Mouse (Mus musculus) stomach, embryonic 15.5 days (tissue): ENCODE results near the gene Rps27a. TPM values are rescaled to one million over a fixed set of nuclear protein-coding genes. Genes with fewer than 3 reads are reported as not detected.
A peak's percentile ranks its signal among the peaks of the same experiment; 100 is the strongest.

Experiments used
- ATAC-seq: fragments of 200-750 bp; cut with Nextera tagmentation; 2 replicates; pipeline ENCODE4 v1.8.0; 2017; ENCODE audit warnings: low read depth, moderate number of reproducible peaks, moderate TSS enrichment; ENCODE audit not compliant: insufficient read depth, low FRiP score
- H3K27ac ChIP-seq: fragments of 300-500 bp; sonication (generic); 2 replicates; pipeline ENCODE4 v1.5.1; 2015; ENCODE audit warnings: mild to moderate bottlenecking, inconsistent platforms
- H3K27me3 ChIP-seq: fragments of 300-500 bp; sonication (generic); replicated peaks from 2 replicates; pipeline ENCODE4 v1.6.1; 2015; ENCODE audit warnings: inconsistent platforms
- H3K36me3 ChIP-seq: fragments of 300-500 bp; sonication (generic); 2 replicates; pipeline ENCODE4 v1.6.1; 2015; ENCODE audit warnings: inconsistent platforms
- H3K4me1 ChIP-seq: fragments of 300-500 bp; sonication (generic); 2 replicates; pipeline ENCODE4 v1.6.1; 2015; ENCODE audit warnings: inconsistent platforms
- H3K4me2 ChIP-seq: fragments of 300-500 bp; sonication (generic); 2 replicates; pipeline ENCODE4 v1.6.1; 2015; ENCODE audit warnings: mild to moderate bottlenecking, inconsistent platforms
- H3K4me3 ChIP-seq: fragments of 300-500 bp; sonication (generic); replicated peaks from 2 replicates; pipeline ENCODE4 v1.5.1; 2015; ENCODE audit warnings: inconsistent platforms
- H3K9ac ChIP-seq: fragments of 300-500 bp; sonication (generic); 2 replicates; pipeline ENCODE4 v1.6.1; 2015; ENCODE audit warnings: inconsistent platforms
- H3K9me3 ChIP-seq: fragments of 300-500 bp; sonication (generic); 2 replicates; pipeline ENCODE4 v1.6.1; 2016; ENCODE audit warnings: inconsistent platforms
- WGBS: fragments of 180-500 bp; shearing (Covaris S2); methylation state at CpG from one replicate; pipeline ENCODE4 v1.1.7; 2015; 5-methylcytosine and 5-hydroxymethylcytosine counted together
- polyA plus RNA-seq: library from polyadenylated mRNA; unstranded; fragments of >200 nt; fragmentation: Nextera tagmentation; extraction: Ambion mirVana; gene quantifications from 2 replicates; pipeline ENCODE4 v1.2.1, GENCODE M21; 2015

Rps27a gene
- 947 and 1,105 TPM in 2 replicates for polyA plus RNA-seq

GRCm38 (mm10) chr11:29547752-29548503 is at the start of gene Rps27a, which contains the start of gene Clhc1:
TSS of gene Rps27a (minus strand) at chr11:29548109.
TSS of gene Clhc1 (plus strand) at chr11:29547950.
- Histone ChIP-seq H3K4me3 (peak within 1 kb of the TSS; percentile 80), H3K9me3 (no peaks in the 10 kb centered on the region), H3K4me2 (peak within 1 kb of the TSS; percentile 65), H3K27ac (peak within 1 kb of the TSS; percentile 90), H3K4me1 (peaks cover 5% of the 10 kb centered on the region; the same call in 1 of the 2 replicates), H3K36me3 (peaks cover 14% of the 10 kb centered on the region), H3K9ac (peak within 1 kb of the TSS; percentile 80), H3K27me3 (no peaks in the 10 kb centered on the region)
- under 1% methylated on average over 46 of the region's 46 CpGs for WGBS
- peak; percentile 96 for ATAC-seq

DNA sequence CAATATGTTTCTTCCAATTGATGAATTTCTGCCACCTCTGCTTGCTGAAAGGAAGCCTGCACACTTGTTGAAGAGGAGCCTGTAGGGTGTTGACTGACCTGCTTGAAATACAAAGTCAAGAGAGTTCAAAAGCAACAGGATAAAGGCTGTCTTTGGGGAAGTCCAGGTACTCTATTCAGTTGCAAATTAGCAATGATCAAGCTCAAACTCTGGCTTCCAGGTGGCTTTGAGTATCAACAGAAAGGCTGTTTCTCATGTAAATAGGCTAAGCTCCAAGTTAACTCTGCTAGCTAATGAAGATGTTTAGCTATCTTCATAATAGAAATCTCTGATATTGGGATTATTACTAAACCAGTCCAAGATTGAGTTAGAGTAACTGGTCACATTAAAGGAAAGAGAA is 49.2 kb upstream of the Rps27a start:
- no peak for ATAC-seq
- Histone ChIP-seq H3K9ac (no peak overlapping the region), H3K4me3 (no peak overlapping the region), H3K4me2 (no peak overlapping the region), H3K27ac (no peak overlapping the region), H3K9me3 (no peaks in the 10 kb centered on the region), H3K4me1 (no peaks in the 10 kb centered on the region), H3K36me3 (no peaks in the 10 kb centered on the region), H3K27me3 (no peaks in the 10 kb centered on the region)

GRCm38 (mm10) chr11:29595217-29595616 is 47.3 kb upstream of the Rps27a start:
- Histone ChIP-seq H3K27ac (no peak overlapping the region), H3K27me3 (no peaks in the 10 kb centered on the region), H3K9me3 (no peaks in the 10 kb centered on the region), H3K4me3 (no peak overlapping the region), H3K4me1 (no peaks in the 10 kb centered on the region), H3K36me3 (no peaks in the 10 kb centered on the region), H3K4me2 (no peak overlapping the region), H3K9ac (no peak overlapping the region)
- ATAC-seq, result no peak

DNA sequence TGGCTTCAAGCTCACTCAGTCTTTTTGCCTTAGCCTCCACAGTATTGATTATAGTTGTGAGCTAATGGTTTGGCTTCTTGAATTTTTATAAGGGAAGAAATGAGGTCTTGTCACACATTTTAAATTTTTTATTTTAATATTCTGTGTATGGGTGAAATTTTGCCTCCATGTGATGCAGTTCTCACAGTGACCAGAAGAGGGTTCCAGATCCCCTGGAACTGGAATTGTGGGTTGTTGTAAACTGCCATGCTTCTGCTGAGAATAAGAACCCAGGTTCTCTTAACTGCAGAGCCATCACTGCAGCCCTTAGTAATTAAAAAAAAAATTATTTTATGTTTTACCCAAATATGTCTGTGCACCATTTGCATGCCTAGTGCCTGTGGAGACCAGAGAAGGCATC is 31.7 kb upstream of the Rps27a start:
- H3K4me2 ChIP-seq, result no peak overlapping the region
- no peaks in the 10 kb centered on the region for H3K4me1 ChIP-seq
- H3K9me3 ChIP-seq, result no peaks in the 10 kb centered on the region
- H3K36me3 ChIP-seq, result no peaks in the 10 kb centered on the region
- H3K9ac ChIP-seq, result no peak overlapping the region
- no peaks in the 10 kb centered on the region for H3K27me3 ChIP-seq
- no peak overlapping the region for H3K4me3 ChIP-seq
- ATAC-seq, result no peak
- H3K27ac ChIP-seq, result no peak overlapping the region

DNA sequence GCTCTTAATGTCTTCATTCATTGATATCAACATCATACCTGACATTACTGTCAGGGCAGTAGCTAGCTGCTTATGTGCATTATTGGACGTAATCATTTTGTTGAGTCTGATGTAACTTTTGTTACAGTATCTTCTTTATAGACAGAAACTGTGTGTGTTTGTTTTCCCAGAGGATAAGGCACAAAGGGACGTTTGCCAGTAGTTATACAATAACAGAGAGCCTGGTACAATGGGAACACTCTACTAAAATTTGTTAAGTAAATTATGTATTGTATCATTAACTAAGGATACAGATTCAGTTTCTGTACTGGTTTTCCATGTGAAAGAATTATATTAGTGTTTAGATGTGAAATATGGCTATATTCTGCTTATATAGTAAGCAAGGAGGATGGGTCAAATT is 24.7 kb upstream of the Rps27a start:
- H3K36me3 ChIP-seq, result no peaks in the 10 kb centered on the region
- H3K9ac ChIP-seq, result no peak overlapping the region
- no peaks in the 10 kb centered on the region for H3K4me1 ChIP-seq
- no peaks in the 10 kb centered on the region for H3K9me3 ChIP-seq
- H3K4me2 ChIP-seq, result no peak overlapping the region
- ATAC-seq, result no peak
- no peak overlapping the region for H3K27ac ChIP-seq
- H3K27me3 ChIP-seq, result no peaks in the 10 kb centered on the region
- H3K4me3 ChIP-seq, result no peak overlapping the region
- WGBS, result 62% methylated on average over 2 of the region's 2 CpGs

DNA sequence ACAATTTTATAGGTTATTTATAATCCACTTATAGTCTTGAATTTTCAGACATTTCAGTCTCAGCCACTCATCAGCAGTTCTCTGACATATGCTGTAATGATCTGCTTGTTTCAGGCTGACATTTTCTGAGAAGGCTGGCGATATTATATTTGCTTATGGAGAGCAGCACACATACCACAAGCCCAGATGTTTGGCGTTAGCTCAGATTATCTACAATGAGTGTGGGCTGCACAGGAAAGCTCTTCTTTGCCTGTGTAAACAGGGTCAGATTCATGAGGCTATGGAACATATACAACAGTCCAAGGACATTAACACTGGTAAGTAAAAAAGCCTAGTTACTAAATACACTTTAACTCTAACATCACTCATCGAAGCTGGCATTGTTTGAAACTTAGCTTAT is 23.6 kb upstream of the Rps27a start:
- Histone ChIP-seq H3K27me3 (no peaks in the 10 kb centered on the region), H3K4me2 (no peak overlapping the region), H3K4me1 (no peaks in the 10 kb centered on the region), H3K27ac (no peak overlapping the region), H3K9ac (no peak overlapping the region), H3K36me3 (no peaks in the 10 kb centered on the region), H3K4me3 (no peak overlapping the region), H3K9me3 (no peaks in the 10 kb centered on the region)
- no peak for ATAC-seq
- WGBS, result 27% methylated on average over 3 of the region's 3 CpGs

DNA sequence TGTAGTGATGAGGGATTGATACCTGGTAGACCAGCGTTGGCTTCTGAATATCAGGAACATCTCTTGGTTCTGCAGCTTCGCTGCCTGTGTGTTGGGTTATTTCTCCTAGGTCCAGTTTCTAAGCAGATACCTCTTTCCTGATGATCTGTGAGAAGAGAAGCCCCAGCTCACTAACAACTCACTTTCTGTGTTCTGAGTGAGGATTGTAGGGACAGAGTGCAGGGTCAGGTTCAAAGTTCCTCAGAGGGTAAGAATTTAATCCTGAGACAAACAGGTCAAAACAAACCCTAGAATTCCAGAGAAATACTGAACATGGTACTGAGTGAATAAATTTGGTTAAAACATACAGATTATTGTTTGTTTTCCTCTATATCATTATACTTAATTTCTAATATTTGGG is 15.5 kb upstream of the Rps27a start:
- Histone ChIP-seq H3K4me3 (no peak overlapping the region), H3K9ac (no peak overlapping the region), H3K9me3 (no peaks in the 10 kb centered on the region), H3K4me1 (no peaks in the 10 kb centered on the region), H3K36me3 (no peaks in the 10 kb centered on the region), H3K4me2 (no peak overlapping the region), H3K27ac (no peak overlapping the region), H3K27me3 (no peaks in the 10 kb centered on the region)
- 81% methylated on average over 2 of the region's 2 CpGs for WGBS
- no peak for ATAC-seq

- 83% methylated on average over 3 of the region's 3 CpGs for WGBS
- H3K9me3 ChIP-seq, result no peaks in the 10 kb centered on the region
- no peak overlapping the region for H3K4me3 ChIP-seq
- H3K4me1 ChIP-seq, result no peaks in the 10 kb centered on the region
- no peak overlapping the region for H3K4me2 ChIP-seq
- no peak for ATAC-seq
- no peak overlapping the region for H3K9ac ChIP-seq
- H3K27me3 ChIP-seq, result no peaks in the 10 kb centered on the region
- no peak overlapping the region for H3K27ac ChIP-seq
- H3K36me3 ChIP-seq, result no peaks in the 10 kb centered on the region
These were observed 13.1 kb upstream of the Rps27a start for GRCm38 (mm10) chr11:29560990-29561389.

- no peak overlapping the region for H3K4me2 ChIP-seq
- no peak overlapping the region for H3K4me3 ChIP-seq
- WGBS, result 79% methylated on average over 9 of the region's 9 CpGs
- H3K27ac ChIP-seq, result no peak overlapping the region
- no peak for ATAC-seq
- no peaks in the 10 kb centered on the region for H3K36me3 ChIP-seq
- no peak overlapping the region for H3K9ac ChIP-seq
- H3K27me3 ChIP-seq, result no peaks in the 10 kb centered on the region
- no peaks in the 10 kb centered on the region for H3K9me3 ChIP-seq
- no peaks in the 10 kb centered on the region for H3K4me1 ChIP-seq
These were observed 12.5 kb upstream of the Rps27a start for GRCm38 (mm10) chr11:29560452-29560851.

DNA sequence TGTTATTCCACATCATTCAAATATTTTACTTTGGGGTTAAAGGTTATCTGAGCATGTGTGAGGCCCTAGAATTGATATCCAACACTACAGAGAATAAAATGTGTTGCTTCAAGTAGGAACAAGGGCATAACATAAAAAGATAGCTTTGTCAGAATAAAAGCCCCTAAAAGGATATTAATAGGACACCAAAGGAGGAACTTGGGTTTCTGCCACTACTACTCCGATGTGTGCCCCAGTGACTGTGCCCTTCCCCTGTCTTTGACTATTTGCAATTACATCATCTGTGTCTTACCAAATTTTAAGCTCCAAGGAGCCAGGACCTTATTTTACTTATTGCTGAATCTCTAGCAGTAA is 1.5 kb upstream of the Rps27a start:
- Histone ChIP-seq H3K9me3 (no peaks in the 10 kb centered on the region), H3K9ac (no peak overlapping the region), H3K4me1 (peaks cover 5% of the 10 kb centered on the region; the same call in 1 of the 2 replicates), H3K36me3 (peaks cover 5% of the 10 kb centered on the region), H3K27me3 (no peaks in the 10 kb centered on the region), H3K4me2 (no peak overlapping the region), H3K4me3 (no peak overlapping the region), H3K27ac (no peak overlapping the region)
- 82% methylated on average over 1 of the region's 1 CpGs for WGBS
- no peak for ATAC-seq

DNA sequence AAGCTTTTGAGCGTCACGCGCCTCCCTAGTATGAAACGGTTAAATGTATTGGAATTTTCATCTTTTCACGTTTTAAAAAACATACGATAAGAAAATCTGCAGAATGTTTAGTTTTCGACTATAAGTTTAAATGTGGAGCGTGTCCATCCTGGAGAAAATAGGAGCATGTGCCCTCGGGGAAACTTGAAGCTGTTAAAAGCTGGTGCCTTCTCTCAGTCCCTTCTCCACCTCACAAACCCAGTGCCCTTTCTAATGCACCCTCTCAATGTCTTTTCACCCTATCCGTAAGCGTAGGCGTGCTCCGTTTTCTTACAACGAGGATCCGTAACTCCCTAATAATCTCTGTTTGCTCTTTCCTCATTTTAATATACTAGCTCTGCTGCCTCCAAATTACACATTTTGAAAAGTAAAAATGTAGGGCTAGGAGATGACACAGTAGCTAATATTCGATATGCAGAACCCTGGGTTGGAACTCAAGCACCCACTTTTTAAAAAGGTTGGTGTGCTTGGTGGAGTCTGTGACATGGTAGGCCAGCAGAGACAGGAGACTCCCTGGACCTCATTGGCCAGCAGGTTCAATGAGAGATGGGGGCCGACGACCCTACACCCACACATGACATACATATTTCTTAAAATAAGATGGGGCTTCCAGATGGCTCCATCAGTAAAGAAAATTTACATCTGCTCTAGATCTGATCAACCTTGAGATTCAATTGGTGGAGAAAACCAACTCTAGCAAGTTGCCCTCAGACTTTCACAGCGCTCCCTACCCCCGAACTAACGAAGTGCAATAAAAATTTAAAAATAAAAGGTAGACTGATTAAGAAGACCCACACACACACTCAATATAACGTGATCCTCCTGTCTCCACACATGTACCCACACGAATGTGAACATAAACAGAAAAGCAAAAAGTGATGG is 855 bp upstream of the Rps27a start:
- 23% methylated on average over 23 of the region's 23 CpGs for WGBS
- Histone ChIP-seq H3K36me3 (peaks cover 11% of the 10 kb centered on the region), H3K27ac (peak overlapping the region; percentile 90; the same call in 1 of the 2 replicates), H3K27me3 (no peaks in the 10 kb centered on the region), H3K9me3 (no peaks in the 10 kb centered on the region), H3K4me3 (peak overlapping the region; percentile 80), H3K4me1 (peaks cover 5% of the 10 kb centered on the region; the same call in 1 of the 2 replicates), H3K4me2 (peak overlapping the region; percentile 65), H3K9ac (peak overlapping the region; percentile 65)
- ATAC-seq, result no peak

GRCm38 (mm10) chr11:29547249-29547751 is 609 bp downstream of the Rps27a start:
- peaks cover 14% of the 10 kb centered on the region for H3K36me3 ChIP-seq
- H3K27me3 ChIP-seq, result no peaks in the 10 kb centered on the region
- H3K4me1 ChIP-seq, result peaks cover 5% of the 10 kb centered on the region; the same call in 1 of the 2 replicates
- whole genome bisulfite sequencing, result 0% methylated on average over 27 of the region's 27 CpGs
- peak; percentile 33; the same call in 1 of the 2 replicates for ATAC-seq
- peak overlapping the region; percentile 80 for H3K9ac ChIP-seq
- peak overlapping the region; percentile 54 for H3K4me2 ChIP-seq
- no peaks in the 10 kb centered on the region for H3K9me3 ChIP-seq
- H3K4me3 ChIP-seq, result peak overlapping the region; percentile 80
- peak overlapping the region; percentile 90 for H3K27ac ChIP-seq
